Mouse (Mus musculus) kidney, embryonic 15.5 days (tissue): ENCODE results near the gene Sh2d2a. TPM values are rescaled to one million over a fixed set of nuclear protein-coding genes. Genes with fewer than 3 reads are reported as not detected.
"Not testable (repeated sequence)": the region's sequence is repeated elsewhere in the genome, so short reads cannot be mapped to it uniquely, and the experiment has no call there.

Source experiments
- ATAC-seq: fragments of 200-750 bp; cut with Nextera tagmentation; replicated peaks from 2 replicates; pipeline ENCODE4 v1.8.0; 2017; ENCODE audit warnings: moderate TSS enrichment; ENCODE audit not compliant: low FRiP score
- H3K27ac ChIP-seq: fragments of 300-500 bp; sonication (generic); 2 replicates; pipeline ENCODE4 v1.5.1; 2015; ENCODE audit warnings: mild to moderate bottlenecking, inconsistent platforms
- H3K27me3 ChIP-seq: fragments of 300-500 bp; sonication (generic); 2 replicates; pipeline ENCODE4 v1.6.1; 2015; ENCODE audit warnings: inconsistent platforms
- H3K36me3 ChIP-seq: fragments of 300-500 bp; sonication (generic); 2 replicates; pipeline ENCODE4 v1.6.1; 2015; ENCODE audit warnings: inconsistent platforms
- H3K4me1 ChIP-seq: fragments of 300-500 bp; sonication (generic); 2 replicates; pipeline ENCODE4 v1.6.1; 2015; ENCODE audit warnings: inconsistent platforms
- H3K4me2 ChIP-seq: fragments of 300-500 bp; sonication (generic); 2 replicates; pipeline ENCODE4 v1.6.1; 2015; ENCODE audit warnings: moderate library complexity, mild to moderate bottlenecking, inconsistent platforms
- H3K4me3 ChIP-seq: fragments of 300-500 bp; sonication (generic); replicated peaks from 2 replicates; pipeline ENCODE4 v1.5.1; 2015; ENCODE audit warnings: mild to moderate bottlenecking, inconsistent platforms
- H3K9ac ChIP-seq: fragments of 300-500 bp; sonication (generic); 2 replicates; pipeline ENCODE4 v1.6.1; 2015; ENCODE audit warnings: mild to moderate bottlenecking, inconsistent platforms
- H3K9me3 ChIP-seq: fragments of 300-500 bp; sonication (generic); replicated peaks from 2 replicates; pipeline ENCODE4 v1.6.1; 2016; ENCODE audit warnings: inconsistent platforms
- WGBS: fragments of 180-500 bp; shearing (Covaris S2); methylation state at CpG from one replicate; pipeline ENCODE4 v1.1.7; 2015; ENCODE audit warnings: mixed read lengths; 5-methylcytosine and 5-hydroxymethylcytosine counted together
- polyA plus RNA-seq: library from polyadenylated mRNA; unstranded; fragments of >200 nt; fragmentation: Nextera tagmentation; extraction: Ambion mirVana; gene quantifications from 2 replicates; pipeline ENCODE4 v1.2.1, GENCODE M21; 2015

The Sh2d2a gene
- polyA plus RNA-seq, 1 experiment from 2014 or later, result not detected

DNA sequence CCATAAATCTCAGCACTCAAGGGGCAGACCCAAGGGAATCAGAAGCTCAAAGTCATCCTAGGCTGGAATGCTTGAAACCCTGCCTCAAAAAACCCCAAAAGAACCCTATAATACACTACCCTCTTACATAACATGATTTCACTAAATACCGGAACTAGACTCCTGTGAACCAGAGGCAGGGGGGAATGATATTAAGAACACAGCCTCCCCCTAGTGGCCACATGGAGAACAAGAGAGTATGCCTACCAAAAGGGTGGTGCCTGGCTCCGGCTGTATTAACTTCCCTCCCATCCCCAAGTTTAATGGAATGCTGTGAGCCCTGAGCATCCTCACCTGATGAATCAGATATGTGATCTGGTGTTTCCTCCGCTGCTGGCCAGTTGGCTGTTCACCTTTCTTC is 13.3 kb downstream of the Sh2d2a start:
- H3K4me1 ChIP-seq, result no peaks in the 10 kb centered on the region
- no peak overlapping the region for H3K27ac ChIP-seq
- WGBS, result 25% methylated on average over 3 of the region's 3 CpGs
- H3K27me3 ChIP-seq, result no peaks in the 10 kb centered on the region
- H3K4me3 ChIP-seq, result no peak overlapping the region
- peak; percentile 40; the same call in 1 of the 2 replicates for ATAC-seq
- no peak overlapping the region for H3K4me2 ChIP-seq
- H3K9me3 ChIP-seq, result no peaks in the 10 kb centered on the region
- H3K36me3 ChIP-seq, result peaks cover 85% of the 10 kb centered on the region
- no peak overlapping the region for H3K9ac ChIP-seq

DNA sequence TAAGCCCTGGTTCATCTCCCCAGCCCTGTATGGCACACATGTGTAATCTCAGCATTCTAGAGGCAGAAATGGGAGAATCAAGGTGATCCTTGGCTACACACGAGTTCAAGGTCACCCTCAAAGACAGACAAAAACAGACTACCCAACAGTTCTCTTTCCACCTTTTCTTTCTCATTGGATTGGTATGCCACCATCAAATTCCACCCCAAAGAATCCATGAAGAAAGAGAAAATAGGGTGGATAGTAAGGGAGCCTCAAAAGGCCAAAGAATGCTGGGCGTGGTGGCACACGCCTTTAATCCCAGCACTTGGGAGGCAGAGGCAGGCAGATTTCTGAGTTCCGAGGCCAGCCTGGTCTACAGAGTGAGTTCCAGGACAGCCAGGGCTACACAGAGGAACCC is 17.6 kb downstream of the Sh2d2a start:
- 93% methylated on average over 4 of the region's 4 CpGs for WGBS
- not testable (repeated sequence) for H3K4me2 ChIP-seq, ATAC-seq, H3K9me3 ChIP-seq, H3K27me3 ChIP-seq, H3K9ac ChIP-seq, H3K4me3 ChIP-seq, H3K4me1 ChIP-seq, H3K27ac ChIP-seq
- H3K36me3 ChIP-seq, result peaks cover 91% of the 10 kb centered on the region

DNA sequence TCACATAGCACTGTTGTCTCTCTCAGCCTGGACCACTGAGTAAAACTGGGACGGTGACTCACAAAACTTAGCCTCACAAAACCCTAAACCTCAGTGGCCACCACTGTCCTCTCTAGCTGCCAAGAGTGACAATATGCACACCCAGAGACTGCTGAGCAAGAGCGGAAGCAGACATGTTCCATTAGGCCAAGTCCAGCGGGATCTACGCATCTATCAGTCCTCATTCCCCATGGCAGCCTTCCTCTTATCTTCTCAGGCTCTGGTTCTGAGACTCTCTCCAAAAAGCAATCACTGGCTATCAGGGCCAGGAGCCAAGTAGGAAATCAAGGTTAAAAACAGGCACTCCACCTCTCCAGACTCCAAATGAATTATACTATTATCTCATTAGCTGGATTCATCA is 31.2 kb downstream of the Sh2d2a start:
- Histone ChIP-seq H3K36me3 (peaks cover 62% of the 10 kb centered on the region), H3K9me3 (no peaks in the 10 kb centered on the region), H3K4me3 (no peak overlapping the region), H3K9ac (no peak overlapping the region), H3K27ac (no peak overlapping the region), H3K4me2 (no peak overlapping the region), H3K4me1 (no peaks in the 10 kb centered on the region), H3K27me3 (no peaks in the 10 kb centered on the region)
- no peak for ATAC-seq
- 86% methylated on average over 4 of the region's 4 CpGs for WGBS

- peaks cover 19% of the 10 kb centered on the region for H3K4me1 ChIP-seq
- no peak for ATAC-seq
- no peaks in the 10 kb centered on the region; the same call in 1 of the 2 replicates for H3K9me3 ChIP-seq
- peak overlapping the region; percentile 97 for H3K4me3 ChIP-seq
- H3K27ac ChIP-seq, result peak overlapping the region; percentile 92
- peaks cover 20% of the 10 kb centered on the region for H3K36me3 ChIP-seq
- peak overlapping the region; percentile 76 for H3K4me2 ChIP-seq
- under 1% methylated on average over 3 of the region's 3 CpGs for WGBS
- H3K9ac ChIP-seq, result peak overlapping the region; percentile 93
- H3K27me3 ChIP-seq, result no peaks in the 10 kb centered on the region
Measured at GRCm38 (mm10) chr3:87884291-87884690, 37.7 kb downstream of the Sh2d2a start.

DNA sequence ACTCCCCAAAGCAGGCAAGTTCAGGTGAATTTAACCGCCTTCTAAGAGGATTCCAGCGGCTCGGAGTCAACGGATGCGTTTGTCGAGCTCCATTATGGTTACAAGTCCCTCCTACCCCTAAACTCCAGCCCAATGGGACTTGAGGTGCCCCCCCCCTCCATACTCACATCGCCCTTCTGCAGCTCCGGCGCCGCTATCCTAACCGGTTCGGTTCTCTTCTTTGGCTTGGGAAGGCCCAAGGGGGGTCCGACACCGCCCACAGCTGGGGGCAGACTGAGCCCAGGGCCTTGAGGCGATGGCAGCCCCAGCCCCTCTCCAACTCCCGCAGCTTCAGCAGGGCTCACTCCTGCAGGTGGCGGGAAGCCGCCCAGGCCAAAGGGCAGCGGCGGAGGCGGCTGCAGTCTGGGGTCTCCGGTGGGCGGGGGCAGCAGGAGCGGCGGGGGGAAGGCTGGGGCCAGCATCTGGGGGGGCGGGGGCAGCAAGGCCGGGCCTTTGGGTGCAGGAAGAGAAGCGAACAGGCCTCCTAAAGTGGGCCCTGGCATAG is 38.2 kb downstream of the Sh2d2a start:
- no peaks in the 10 kb centered on the region for H3K27me3 ChIP-seq
- WGBS, result under 1% methylated on average over 27 of the region's 28 CpGs
- H3K27ac ChIP-seq, result peak overlapping the region; percentile 92
- H3K4me1 ChIP-seq, result peaks cover 19% of the 10 kb centered on the region
- peaks cover 18% of the 10 kb centered on the region for H3K36me3 ChIP-seq
- H3K9me3 ChIP-seq, result no peaks in the 10 kb centered on the region; the same call in 1 of the 2 replicates
- H3K9ac ChIP-seq, result peak overlapping the region; percentile 93
- peak overlapping the region; percentile 76 for H3K4me2 ChIP-seq
- peak; percentile 38 for ATAC-seq
- H3K4me3 ChIP-seq, result peak overlapping the region; percentile 97

- H3K36me3 ChIP-seq, result peaks cover 11% of the 10 kb centered on the region
- no peaks in the 10 kb centered on the region for H3K27me3 ChIP-seq
- ATAC-seq, result peak; percentile 98
- H3K4me2 ChIP-seq, result peak within 1 kb of the TSS; percentile 76
- H3K27ac ChIP-seq, result peak within 1 kb of the TSS; percentile 92
- peak within 1 kb of the TSS; percentile 97 for H3K4me3 ChIP-seq
- peaks cover 19% of the 10 kb centered on the region for H3K4me1 ChIP-seq
- under 1% methylated on average over 33 of the region's 33 CpGs for WGBS
- H3K9ac ChIP-seq, result peak within 1 kb of the TSS; percentile 93
- H3K9me3 ChIP-seq, result no peaks in the 10 kb centered on the region; the same call in 1 of the 2 replicates
Measured at GRCm38 (mm10) chr3:87885281-87886003, 38.9 kb downstream of the Sh2d2a start, which contains the start of gene Prcc. Prcc (minus strand) TSS chr3:87885608.

GRCm38 (mm10) chr3:87886004-87886365 is 39.4 kb downstream of the Sh2d2a start:
- H3K9ac ChIP-seq, result peak overlapping the region; percentile 33; the same call in 1 of the 2 replicates
- no peaks in the 10 kb centered on the region; the same call in 1 of the 2 replicates for H3K9me3 ChIP-seq
- peak overlapping the region; percentile 65 for H3K4me2 ChIP-seq
- H3K4me3 ChIP-seq, result peak overlapping the region; percentile 97
- WGBS, result 13% methylated on average over 10 of the region's 10 CpGs
- H3K36me3 ChIP-seq, result peaks cover 6% of the 10 kb centered on the region; the same call in 1 of the 2 replicates
- H3K27me3 ChIP-seq, result no peaks in the 10 kb centered on the region
- H3K4me1 ChIP-seq, result peaks cover 19% of the 10 kb centered on the region
- peak; percentile 19 for ATAC-seq
- peak overlapping the region; percentile 45; the same call in 1 of the 2 replicates for H3K27ac ChIP-seq

DNA sequence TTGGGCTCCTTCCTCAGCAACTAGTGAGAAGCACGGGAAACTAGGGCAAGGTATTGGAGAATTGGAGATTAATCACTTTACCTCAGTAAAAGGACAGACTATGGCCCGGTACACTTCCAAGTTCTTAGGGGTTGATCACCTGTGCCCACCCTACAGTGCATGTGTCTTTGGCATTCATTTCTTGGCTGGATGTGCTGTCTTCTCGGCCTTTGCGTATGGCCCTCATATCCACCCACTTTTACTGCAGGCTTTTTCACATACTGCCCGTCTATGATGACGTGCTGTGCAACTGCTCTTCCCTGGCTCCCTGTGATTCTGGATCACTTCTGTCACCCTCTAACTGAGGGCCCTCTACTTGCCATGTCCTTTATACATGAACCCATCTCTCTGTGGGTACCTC is 39.9 kb downstream of the Sh2d2a start:
- 84% methylated on average over 6 of the region's 6 CpGs for WGBS
- 0 out of 2 replicates have a peak overlapping the region, but pooled peaks have one; percentile 4 for H3K9ac ChIP-seq
- H3K9me3 ChIP-seq, result no peaks in the 10 kb centered on the region; the same call in 1 of the 2 replicates
- ATAC-seq, result no peak
- H3K27ac ChIP-seq, result 0 out of 2 replicates have a peak overlapping the region, but pooled peaks have one; percentile 45
- H3K4me2 ChIP-seq, result peak overlapping the region; percentile 65
- peak overlapping the region; percentile 97 for H3K4me3 ChIP-seq
- H3K27me3 ChIP-seq, result no peaks in the 10 kb centered on the region
- peaks cover 1% of the 10 kb centered on the region; the same call in 1 of the 2 replicates for H3K36me3 ChIP-seq
- peaks cover 19% of the 10 kb centered on the region for H3K4me1 ChIP-seq

GRCm38 (mm10) chr3:87887400-87887799 is 40.8 kb downstream of the Sh2d2a start:
- WGBS, result 88% methylated on average over 4 of the region's 4 CpGs
- H3K4me2 ChIP-seq, H3K36me3 ChIP-seq, H3K27me3 ChIP-seq, H3K27ac ChIP-seq, H3K4me3 ChIP-seq, H3K9me3 ChIP-seq, H3K9ac ChIP-seq, ATAC-seq: not testable (repeated sequence)
- peaks cover 19% of the 10 kb centered on the region for H3K4me1 ChIP-seq

DNA sequence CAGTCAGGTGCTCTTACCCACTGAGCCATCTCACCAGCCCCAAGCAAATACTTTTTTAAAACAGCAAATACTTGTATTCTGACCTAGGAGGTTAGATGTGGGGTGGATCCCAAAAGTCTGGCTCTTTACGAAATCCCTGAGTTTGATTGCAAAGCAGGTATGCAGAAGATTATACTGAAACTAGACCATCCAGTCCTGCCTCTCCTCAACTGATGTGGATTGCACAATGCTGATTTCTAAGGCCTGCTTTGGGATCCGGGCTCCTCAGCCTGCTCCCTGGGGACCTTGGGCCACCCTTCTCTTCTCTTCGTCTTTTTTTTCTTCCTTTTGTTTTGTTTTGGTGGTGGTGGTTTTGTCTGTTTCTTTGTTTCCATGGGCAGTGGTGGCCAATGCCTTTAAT is 44.9 kb downstream of the Sh2d2a start:
- 64% methylated on average over 3 of the region's 3 CpGs for WGBS
- Histone ChIP-seq H3K27ac (no peak overlapping the region), H3K4me1 (0 out of 2 replicates have a peak, but pooled peaks cover under 1% of the 10 kb centered on the region), H3K4me2 (no peak overlapping the region), H3K4me3 (no peak overlapping the region), H3K27me3 (no peaks in the 10 kb centered on the region), H3K9ac (no peak overlapping the region), H3K36me3 (no peaks in the 10 kb centered on the region), H3K9me3 (no peaks in the 10 kb centered on the region; the same call in 1 of the 2 replicates)
- ATAC-seq, result no peak

DNA sequence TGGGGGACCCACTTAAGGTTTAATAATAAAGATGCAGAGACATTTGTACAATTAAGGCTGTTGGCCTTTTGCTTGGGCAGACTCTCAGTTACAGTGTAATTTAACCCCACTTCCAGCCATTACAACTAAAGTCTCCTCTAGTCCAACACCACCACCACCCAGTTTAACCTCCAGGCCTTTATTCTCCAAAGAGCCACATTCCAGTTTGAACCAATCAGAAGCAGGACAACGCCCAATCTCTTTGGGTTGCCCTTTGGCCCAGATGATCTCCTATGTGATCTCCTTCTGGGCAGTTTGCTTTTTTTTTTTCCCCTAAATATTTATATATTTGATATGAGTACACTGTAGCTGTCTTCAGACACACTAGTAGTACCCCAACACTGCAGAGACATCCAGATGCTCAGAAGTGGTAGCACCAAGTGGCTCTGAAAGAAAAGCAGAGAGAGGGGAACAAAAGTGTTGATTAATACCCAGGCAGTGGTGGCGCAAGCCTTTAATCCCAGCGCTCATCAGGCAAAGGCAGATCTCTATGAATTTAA is 46.9 kb downstream of the Sh2d2a start:
- Histone ChIP-seq H3K27me3 (no peaks in the 10 kb centered on the region), H3K9me3 (no peaks in the 10 kb centered on the region; the same call in 1 of the 2 replicates), H3K27ac (no peak overlapping the region), H3K9ac (no peak overlapping the region), H3K4me3 (no peak overlapping the region), H3K4me2 (no peak overlapping the region), H3K36me3 (no peaks in the 10 kb centered on the region), H3K4me1 (no peaks in the 10 kb centered on the region)
- WGBS, result 79% methylated on average over 3 of the region's 3 CpGs
- ATAC-seq, result no peak

GRCm38 (mm10) chr3:87899266-87899665 is 52.7 kb downstream of the Sh2d2a start:
- no peak for ATAC-seq
- Histone ChIP-seq H3K36me3 (no peaks in the 10 kb centered on the region), H3K27me3 (no peaks in the 10 kb centered on the region), H3K4me2 (no peak overlapping the region), H3K4me3 (no peak overlapping the region), H3K9ac (no peak overlapping the region), H3K9me3 (no peaks in the 10 kb centered on the region), H3K27ac (no peak overlapping the region), H3K4me1 (no peaks in the 10 kb centered on the region)
- WGBS, result 59% methylated on average over 3 of the region's 3 CpGs
